Mouse (Mus musculus): Measurements from ENCODE around the gene Dpp7. TPM values are rescaled to one million over a fixed set of nuclear protein-coding genes. Genes with fewer than 3 reads are reported as not detected.
A peak's percentile ranks its signal among the peaks of the same experiment; 100 is the strongest.

Dpp7 gene
- total RNA-seq, 2 experiments from 2014 or later = 3.4 to 3.7 TPM

- peak; percentile 79 to 80 for DNase-seq
- intact Hi-C loops (cut with DNase I) = no loop called here
These were observed 15.8 kb upstream of the Dpp7 start, which contains the start of gene Sapcd2 for GRCm38 (mm10) chr2:25371764-25372643. Gene Sapcd2 (plus strand): TSS chr2:25372321.

DNA sequence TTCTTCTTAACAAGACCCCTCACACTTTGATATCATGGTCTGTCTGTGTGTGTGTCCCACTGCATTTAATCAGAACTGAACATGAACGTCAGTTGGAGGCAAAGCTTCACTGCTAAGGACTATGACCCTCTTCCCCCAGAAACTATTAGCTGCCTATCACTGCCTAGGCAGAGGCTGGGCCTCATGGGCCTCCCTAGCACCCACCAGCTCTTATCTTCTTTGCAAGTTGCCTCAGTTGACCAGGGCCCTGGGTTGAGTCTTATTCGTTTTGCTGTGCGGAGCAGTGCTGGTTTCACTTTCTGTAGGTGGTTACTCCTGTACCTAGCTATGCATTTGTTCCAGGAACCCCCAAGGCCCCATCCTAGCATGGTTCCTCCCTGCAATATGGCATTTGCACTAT, 13.8 kb upstream of the Dpp7 start:
- no peak for DNase-seq
- intact Hi-C loops (cut with DNase I) = no loop called here

DNA sequence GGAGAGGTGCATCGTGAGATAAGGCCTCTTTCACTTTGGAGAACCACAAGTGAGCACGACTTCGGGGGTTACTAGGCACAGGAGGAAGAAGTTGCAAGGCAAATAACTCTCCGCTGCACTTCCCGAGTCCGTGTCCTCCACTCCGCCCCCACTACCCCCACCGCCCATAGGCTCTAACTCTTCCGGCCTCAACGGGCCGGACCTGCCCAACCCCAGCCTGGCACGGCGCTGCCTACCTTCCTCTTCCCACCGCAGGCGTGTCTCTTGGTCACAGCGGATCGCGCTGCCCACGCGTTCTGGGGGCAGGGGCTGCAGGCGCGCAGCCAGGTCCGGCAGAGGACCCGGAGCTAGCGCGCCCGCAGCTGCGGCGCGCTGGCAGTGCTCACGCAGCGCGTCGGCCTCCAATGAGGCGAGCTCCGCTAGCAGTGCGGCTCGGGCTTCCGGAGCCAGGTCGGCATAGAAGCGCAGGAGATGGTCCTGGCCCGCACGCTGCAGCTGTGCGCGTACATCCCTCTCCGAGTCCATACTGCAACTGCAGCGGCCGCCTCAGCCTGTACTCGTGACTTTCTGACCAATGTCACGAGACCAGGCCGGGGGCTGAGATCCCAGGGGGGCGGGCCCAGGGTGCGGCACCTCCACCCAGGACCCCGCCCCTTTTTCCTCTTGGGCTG, 9.1 kb upstream of the Dpp7 start, which contains the start of gene Uap1l1:
Uap1l1 (minus strand) TSS at position 592 of the 671 bp plus-strand sequence.
- intact Hi-C loops (cut with DNase I) = no loop called here

GRCm38 (mm10) chr2:25364761-25365090, 8.6 kb upstream of the Dpp7 start:
- no peak for DNase-seq
- intact Hi-C loops (cut with DNase I) = no loop called here

More for the DNA sequence above, 9.1 kb upstream of the Dpp7 start, which contains the start of gene Uap1l1:
- DNase-seq = peak; percentile 78 to 80

- intact Hi-C loops (cut with DNase I) = no loop called here
- no peak for DNase-seq
These were observed 8.2 kb upstream of the Dpp7 start for GRCm38 (mm10) chr2:25364313-25364712.

DNA sequence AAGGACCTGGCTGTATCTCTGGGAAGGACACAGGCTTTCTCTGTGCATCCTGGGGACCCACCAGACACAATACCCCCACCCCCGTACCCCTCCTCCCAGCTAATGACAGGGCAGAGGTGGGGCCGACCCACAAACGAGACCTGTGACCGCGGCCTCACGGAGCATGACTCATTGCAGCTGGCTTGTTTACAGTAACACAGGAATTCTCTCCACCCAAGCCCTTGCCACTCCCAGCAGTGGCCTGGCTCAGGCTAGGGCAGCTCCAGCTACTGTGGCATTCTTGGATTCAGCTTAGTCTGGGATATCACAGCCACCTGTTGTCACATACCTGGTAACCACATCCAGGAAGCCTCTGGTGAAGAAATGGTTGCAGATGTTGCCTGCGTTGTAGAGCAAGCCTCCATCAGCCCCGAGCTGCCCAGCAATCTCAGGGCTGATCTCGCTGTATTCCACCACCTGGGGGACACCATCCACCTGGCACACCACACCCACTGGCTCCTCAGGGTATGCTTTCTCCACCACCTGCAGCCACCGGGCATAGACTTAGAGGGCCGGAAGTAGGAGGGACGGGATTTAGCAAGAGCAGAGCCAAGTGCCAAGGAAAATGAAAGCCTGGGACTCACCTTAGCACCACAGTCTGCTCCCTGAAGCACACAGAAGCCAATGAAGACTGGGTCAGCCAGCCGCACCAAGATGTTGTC, 7.5 kb upstream of the Dpp7 start:
- intact Hi-C loops (cut with DNase I) = no loop called here
- no peak for DNase-seq

GRCm38 (mm10) chr2:25359848-25360247, 3.7 kb upstream of the Dpp7 start:
- intact Hi-C loops (cut with DNase I) = no loop called here
- no peak for DNase-seq

DNA sequence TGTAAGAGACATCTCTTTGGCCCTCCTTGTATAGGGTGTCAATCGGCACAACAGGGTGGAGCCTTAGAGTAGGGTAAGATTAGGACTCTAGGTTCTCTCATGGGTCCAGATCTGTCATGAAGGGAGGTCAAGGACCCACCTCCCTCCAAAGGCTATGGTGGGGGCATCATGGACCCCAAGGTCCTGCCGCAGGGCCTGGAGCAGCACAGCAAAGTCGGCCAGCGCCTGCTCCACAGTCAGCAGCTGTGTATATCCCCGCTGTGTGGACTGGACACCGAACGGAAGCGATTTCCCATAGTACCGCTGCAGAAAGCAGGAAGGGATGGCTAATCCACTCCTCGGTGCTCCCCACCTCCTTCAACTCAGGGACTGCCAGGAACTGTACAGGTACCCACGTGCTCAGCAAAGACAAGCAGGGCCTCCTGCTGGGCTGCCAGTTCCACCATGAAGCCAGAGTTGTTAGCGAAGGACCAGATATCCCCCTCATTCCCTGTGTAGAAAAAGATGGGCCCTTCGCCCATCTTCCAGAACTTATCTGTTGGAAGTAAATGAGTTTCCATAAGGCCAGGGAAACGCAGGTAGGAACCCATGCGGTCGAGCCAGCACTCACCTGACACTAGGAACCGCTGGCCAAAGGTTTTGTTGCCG, 616 bp downstream of the Dpp7 start:
- intact Hi-C loops (cut with DNase I) = no loop called here
- no peak for DNase-seq

DNA sequence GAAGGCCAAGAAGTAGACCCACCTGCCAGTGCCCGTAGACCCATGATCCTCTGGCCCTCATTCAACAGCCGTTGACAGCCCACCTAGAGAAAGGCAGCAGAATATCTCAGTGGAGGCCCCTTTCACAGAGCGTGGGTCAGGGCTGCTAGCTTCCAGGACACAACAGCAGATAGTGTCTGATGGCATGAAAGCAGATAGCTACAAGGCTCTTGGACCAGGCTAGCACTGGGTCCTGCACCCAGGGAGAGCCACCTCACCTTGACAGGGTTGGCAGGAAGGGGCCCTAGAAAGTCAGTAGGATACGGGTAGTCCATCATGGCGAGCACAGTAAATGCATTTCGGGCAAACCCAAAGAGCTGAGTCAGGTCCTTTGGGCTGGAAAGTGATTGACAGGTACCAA, 1.9 kb downstream of the Dpp7 start:
- DNase-seq = no peak
- intact Hi-C loops (cut with DNase I) = no loop called here

GRCm38 (mm10) chr2:25350701-25351100, 5.5 kb downstream of the Dpp7 start:
- intact Hi-C loops (cut with DNase I) = no loop called here
- no peak for DNase-seq

GRCm38 (mm10) chr2:25349499-25349898, 6.7 kb downstream of the Dpp7 start:
- intact Hi-C loops (cut with DNase I) = no loop called here
- DNase-seq = no peak

- no peak for DNase-seq
- intact Hi-C loops (cut with DNase I) = no loop called here
These were observed 8.0 kb downstream of the Dpp7 start for GRCm38 (mm10) chr2:25348162-25348561.

DNA sequence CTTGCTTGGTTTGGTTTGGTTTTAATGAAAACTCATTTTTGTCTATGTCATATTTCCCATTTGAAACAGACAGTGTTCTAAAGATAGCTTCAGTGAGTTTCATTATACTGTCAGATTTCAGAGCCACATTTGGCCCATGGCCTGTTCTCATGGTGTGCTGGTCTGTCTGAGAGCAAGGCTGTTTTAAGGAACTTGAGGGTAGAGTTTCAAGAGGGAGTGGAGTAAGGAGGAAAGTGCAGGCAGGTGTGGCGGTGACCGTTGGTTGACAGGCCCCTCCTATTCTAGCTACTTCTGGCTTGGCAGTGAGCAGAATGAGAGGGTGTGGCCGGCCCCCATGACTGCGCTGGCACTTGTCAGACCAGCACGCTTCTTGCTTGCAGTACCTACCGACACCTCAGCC, 17.9 kb downstream of the Dpp7 start:
- intact Hi-C loops (cut with DNase I) = no loop called here
- DNase-seq = no peak

GRCm38 (mm10) chr2:25333569-25333968, 22.6 kb downstream of the Dpp7 start:
- intact Hi-C loops (cut with DNase I) = loop anchor here (2.0 to 5.0 kb wide), 4 partner anchors 61 to 136 kb away; partner anchors contain the start of genes Abca2, Anapc2, Ssna1 and Tmem203
- no peak for DNase-seq

- intact Hi-C loops (cut with DNase I) = loop anchor here (2.0 to 5.0 kb wide), 4 partner anchors 60 to 135 kb away; partner anchors contain the start of genes Abca2, Anapc2, Ssna1 and Tmem203
These were observed 23.6 kb downstream of the Dpp7 start, which contains the start of gene Man1b1 for GRCm38 (mm10) chr2:25332286-25333160. Gene Man1b1 (plus strand): TSS chr2:25332338.

GRCm38 (mm10) chr2:25331470-25331869, 24.7 kb downstream of the Dpp7 start:
- intact Hi-C loops (cut with DNase I) = loop anchor here (5.0 kb wide), 2 partner anchors 59 to 134 kb away; partner anchors contain the start of genes Anapc2, Ssna1 and Tor4a
- no peak for DNase-seq

More at GRCm38 (mm10) chr2:25332286-25333160, 23.6 kb downstream of the Dpp7 start, which contains the start of gene Man1b1:
- peak; percentile 100 for DNase-seq

- no peak for DNase-seq
- intact Hi-C loops (cut with DNase I) = no loop called here
These were observed 27.7 kb downstream of the Dpp7 start for GRCm38 (mm10) chr2:25328440-25328839.

DNA sequence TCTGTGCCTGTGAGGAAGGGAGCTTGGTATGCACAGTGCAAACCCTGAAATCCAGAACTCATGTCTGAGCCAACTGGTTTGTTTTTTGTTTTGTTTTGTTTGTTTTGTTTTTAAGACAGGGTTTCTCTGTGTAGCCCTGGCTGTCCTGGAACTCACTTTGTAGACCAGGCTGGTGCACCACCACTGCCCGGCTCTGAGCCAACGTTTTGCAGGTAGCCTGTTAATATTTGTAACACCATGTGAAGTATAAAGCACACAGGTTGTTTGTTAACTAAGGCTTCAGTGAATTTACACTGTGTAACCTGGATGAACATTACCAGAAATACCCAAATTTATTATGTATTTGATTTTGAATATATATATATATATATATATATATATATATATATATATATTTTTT, 30.1 kb downstream of the Dpp7 start:
- intact Hi-C loops (cut with DNase I) = no loop called here
- DNase-seq = no peak

GRCm38 (mm10) chr2:25320084-25320483, 36.1 kb downstream of the Dpp7 start:
- intact Hi-C loops (cut with DNase I) = no loop called here

More at GRCm38 (mm10) chr2:25320084-25320483, 36.1 kb downstream of the Dpp7 start:
- DNase-seq = no peak

Measured in heart, postnatal 36 days (tissue).